Comparison of ENCODE assay signal across 8 mouse cellular contexts in genomic region chr7:13033451-13034147, GRCm38 (mm10). TPM values are rescaled to one million over a fixed set of nuclear protein-coding genes. Genes with fewer than 3 reads are reported as not detected.
DNase-seq lines count a peak whose midpoint lies in the region; ATAC-seq lines count a peak whose summit lies in the region.

No protein-coding gene starts in this region.

- no peaks in the 10 kb centered on the region for H3K27me3 ChIP-seq in neural tube, embryonic 11.5 days (ENCODE audit: control insufficient read depth, insufficient read depth, low read length)
- H3K27me3 ChIP-seq in limb, embryonic 12.5 days: no peaks in the 10 kb centered on the region
- H3K27me3 ChIP-seq in stomach, embryonic 14.5 days (ENCODE audit: control insufficient read depth, insufficient read depth, low read length): no peaks in the 10 kb centered on the region

- H3K4me3 ChIP-seq in neural tube, embryonic 11.5 days (ENCODE audit: low read depth, low read length): peak overlapping the region; percentile 56
- H3K4me3 ChIP-seq in limb, embryonic 12.5 days (replicated peaks): peak overlapping the region; percentile 53
- H3K4me3 ChIP-seq in stomach, embryonic 14.5 days (ENCODE audit: low read depth, low read length): peak overlapping the region; percentile 45

- H3K4me2 ChIP-seq in neural tube, embryonic 11.5 days (ENCODE audit: low read depth): peak overlapping the region; percentile 79
- peak overlapping the region; percentile 84 for H3K4me2 ChIP-seq in limb, embryonic 12.5 days
- peak overlapping the region; percentile 91 for H3K4me2 ChIP-seq in stomach, embryonic 14.5 days (replicated peaks; ENCODE audit: low read depth, low read length)

- peak overlapping the region; percentile 88 for H3K27ac ChIP-seq in neural tube, embryonic 11.5 days (ENCODE audit: low read depth, low read length)
- H3K27ac ChIP-seq in limb, embryonic 12.5 days: peak overlapping the region; percentile 89
- peak overlapping the region; percentile 90 for H3K27ac ChIP-seq in stomach, embryonic 14.5 days (ENCODE audit: low read length)

- no peak for ATAC-seq in neural tube, embryonic 11.5 days (ENCODE audit: insufficient read depth, low FRiP score, low TSS enrichment)
- no peak for ATAC-seq in limb, embryonic 12.5 days (ENCODE audit: insufficient number of reproducible peaks, insufficient read depth, low FRiP score, low TSS enrichment, low read depth)
- no peak for ATAC-seq in stomach, embryonic 14.5 days (ENCODE audit: insufficient number of reproducible peaks, insufficient read depth, low FRiP score, low read depth)

- peaks cover 14% of the 10 kb centered on the region for H3K4me1 ChIP-seq in neural tube, embryonic 11.5 days (ENCODE audit: control insufficient read depth, insufficient read depth, low read length)
- peaks cover 30% of the 10 kb centered on the region for H3K4me1 ChIP-seq in limb, embryonic 12.5 days (replicated peaks)
- peaks cover 24% of the 10 kb centered on the region for H3K4me1 ChIP-seq in stomach, embryonic 14.5 days (ENCODE audit: control insufficient read depth, insufficient read depth, low read length)

- H3K9ac ChIP-seq in neural tube, embryonic 11.5 days (ENCODE audit: low read length): peak overlapping the region; percentile 69
- H3K9ac ChIP-seq in limb, embryonic 12.5 days (replicated peaks): peak overlapping the region; percentile 71
- peak overlapping the region; percentile 81 for H3K9ac ChIP-seq in stomach, embryonic 14.5 days (replicated peaks; ENCODE audit: low read depth, low read length)

- WGBS in neural tube, embryonic 11.5 days: 52% methylated on average over 13 of the region's 13 CpGs
- WGBS in limb, embryonic 12.5 days: 46% methylated on average over 13 of the region's 13 CpGs
- 46% methylated on average over 13 of the region's 13 CpGs for WGBS in stomach, embryonic 14.5 days

- H3K36me3 ChIP-seq in neural tube, embryonic 11.5 days (ENCODE audit: control insufficient read depth, insufficient read depth, low read length): peaks cover 33% of the 10 kb centered on the region
- peaks cover 64% of the 10 kb centered on the region for H3K36me3 ChIP-seq in limb, embryonic 12.5 days
- peaks cover 61% of the 10 kb centered on the region for H3K36me3 ChIP-seq in stomach, embryonic 14.5 days (ENCODE audit: control insufficient read depth, insufficient read depth, low read length)

- peak; percentile 32 for DNase-seq in cerebellum, adult 11-12 months
- no peak for DNase-seq in cerebellum, adult 9-10 months
- no peak for DNase-seq in neural tube, embryonic 11.5 days (ENCODE audit: low spot score)
- DNase-seq in neural tube, embryonic 10.5 days (ENCODE audit: extremely low spot score, low spot score): no peak
- DNase-seq in layer of hippocampus, adult 18-20 months (ENCODE audit: low spot score in 2 of 2): no peak
- no peak for DNase-seq in adrenal gland, adult 18-20 months (ENCODE audit: low spot score in 2 of 2)

- no peaks in the 10 kb centered on the region for H3K9me3 ChIP-seq in neural tube, embryonic 11.5 days (ENCODE audit: control insufficient read depth, low read length)
- H3K9me3 ChIP-seq in limb, embryonic 12.5 days: no peaks in the 10 kb centered on the region
- no peaks in the 10 kb centered on the region for H3K9me3 ChIP-seq in stomach, embryonic 14.5 days (ENCODE audit: control insufficient read depth, low read depth, low read length)

RNA-seq across cellular contexts. Expression of gene Chmp2a, which starts 1.0 kb away (rescaled TPM):
- polyA plus RNA-seq in neural tube, embryonic 11.5 days (2014; fragmentation: Nextera tagmentation; extraction: Ambion mirVana): 120 and 126 TPM in 2 replicates
- 102 and 104 TPM in 2 replicates for polyA plus RNA-seq in limb, embryonic 12.5 days (2016; fragmentation: Nextera tagmentation; extraction: Ambion mirVana)
- polyA plus RNA-seq in stomach, embryonic 14.5 days (2014; fragmentation: Nextera tagmentation; extraction: Ambion mirVana): 150 and 157 TPM in 2 replicates
- total RNA-seq in layer of hippocampus, adult 18-20 months (2021): 100 to 1,000 TPM; 146 to 159 TPM
- 100 to 1,000 TPM; 210 to 213 TPM for total RNA-seq in adrenal gland, adult 18-20 months (2021)

RNA-seq across cellular contexts. Expression of gene Ube2m, which starts 4.5 kb away (rescaled TPM):
- polyA plus RNA-seq in neural tube, embryonic 11.5 days (2014; fragmentation: Nextera tagmentation; extraction: Ambion mirVana): 189 and 194 TPM in 2 replicates
- polyA plus RNA-seq in limb, embryonic 12.5 days (2016; fragmentation: Nextera tagmentation; extraction: Ambion mirVana): 160 and 165 TPM in 2 replicates
- 56.6 and 59.6 TPM in 2 replicates for polyA plus RNA-seq in stomach, embryonic 14.5 days (2014; fragmentation: Nextera tagmentation; extraction: Ambion mirVana)
- 100 to 1,000 TPM; 196 to 202 TPM for total RNA-seq in layer of hippocampus, adult 18-20 months (2021)
- total RNA-seq in adrenal gland, adult 18-20 months (2021): 100 to 1,000 TPM; 162 to 182 TPM

RNA-seq across cellular contexts. Expression of gene Mzf1, which starts 21.0 kb away (rescaled TPM):
- 1.7 and 2.2 TPM in 2 replicates for polyA plus RNA-seq in neural tube, embryonic 11.5 days (2014; fragmentation: Nextera tagmentation; extraction: Ambion mirVana)
- 3.8 and 3.9 TPM in 2 replicates for polyA plus RNA-seq in limb, embryonic 12.5 days (2016; fragmentation: Nextera tagmentation; extraction: Ambion mirVana)
- 3.1 and 3.4 TPM in 2 replicates for polyA plus RNA-seq in stomach, embryonic 14.5 days (2014; fragmentation: Nextera tagmentation; extraction: Ambion mirVana)
- total RNA-seq in layer of hippocampus, adult 18-20 months (2021): 10 to 100 TPM; 11.9 to 13.1 TPM
- 1 to 10 TPM; 1.8 to 2.2 TPM for total RNA-seq in adrenal gland, adult 18-20 months (2021)

RNA-seq across cellular contexts. Expression of gene Zbtb45, which starts 23.8 kb away (rescaled TPM):
- 30.7 and 33.5 TPM in 2 replicates for polyA plus RNA-seq in neural tube, embryonic 11.5 days (2014; fragmentation: Nextera tagmentation; extraction: Ambion mirVana)
- 28.7 and 29.9 TPM in 2 replicates for polyA plus RNA-seq in limb, embryonic 12.5 days (2016; fragmentation: Nextera tagmentation; extraction: Ambion mirVana)
- 21.3 and 21.8 TPM in 2 replicates for polyA plus RNA-seq in stomach, embryonic 14.5 days (2014; fragmentation: Nextera tagmentation; extraction: Ambion mirVana)
- 10 to 100 TPM; 33.2 to 34.3 TPM for total RNA-seq in layer of hippocampus, adult 18-20 months (2021)
- total RNA-seq in adrenal gland, adult 18-20 months (2021): 10 to 100 TPM; 12.1 to 12.5 TPM

RNA-seq across cellular contexts. Expression of gene Trim28, which starts 34.7 kb away (rescaled TPM):
- 512 and 523 TPM in 2 replicates for polyA plus RNA-seq in neural tube, embryonic 11.5 days (2014; fragmentation: Nextera tagmentation; extraction: Ambion mirVana)
- polyA plus RNA-seq in limb, embryonic 12.5 days (2016; fragmentation: Nextera tagmentation; extraction: Ambion mirVana): 496 and 531 TPM in 2 replicates
- polyA plus RNA-seq in stomach, embryonic 14.5 days (2014; fragmentation: Nextera tagmentation; extraction: Ambion mirVana): 386 and 397 TPM in 2 replicates
- total RNA-seq in layer of hippocampus, adult 18-20 months (2021): 100 to 1,000 TPM; 216 to 246 TPM
- total RNA-seq in adrenal gland, adult 18-20 months (2021): 100 to 1,000 TPM; 201 to 235 TPM
